Mouse (Mus musculus): ENCODE data around the gene Morn1.

Gene Morn1

DNA sequence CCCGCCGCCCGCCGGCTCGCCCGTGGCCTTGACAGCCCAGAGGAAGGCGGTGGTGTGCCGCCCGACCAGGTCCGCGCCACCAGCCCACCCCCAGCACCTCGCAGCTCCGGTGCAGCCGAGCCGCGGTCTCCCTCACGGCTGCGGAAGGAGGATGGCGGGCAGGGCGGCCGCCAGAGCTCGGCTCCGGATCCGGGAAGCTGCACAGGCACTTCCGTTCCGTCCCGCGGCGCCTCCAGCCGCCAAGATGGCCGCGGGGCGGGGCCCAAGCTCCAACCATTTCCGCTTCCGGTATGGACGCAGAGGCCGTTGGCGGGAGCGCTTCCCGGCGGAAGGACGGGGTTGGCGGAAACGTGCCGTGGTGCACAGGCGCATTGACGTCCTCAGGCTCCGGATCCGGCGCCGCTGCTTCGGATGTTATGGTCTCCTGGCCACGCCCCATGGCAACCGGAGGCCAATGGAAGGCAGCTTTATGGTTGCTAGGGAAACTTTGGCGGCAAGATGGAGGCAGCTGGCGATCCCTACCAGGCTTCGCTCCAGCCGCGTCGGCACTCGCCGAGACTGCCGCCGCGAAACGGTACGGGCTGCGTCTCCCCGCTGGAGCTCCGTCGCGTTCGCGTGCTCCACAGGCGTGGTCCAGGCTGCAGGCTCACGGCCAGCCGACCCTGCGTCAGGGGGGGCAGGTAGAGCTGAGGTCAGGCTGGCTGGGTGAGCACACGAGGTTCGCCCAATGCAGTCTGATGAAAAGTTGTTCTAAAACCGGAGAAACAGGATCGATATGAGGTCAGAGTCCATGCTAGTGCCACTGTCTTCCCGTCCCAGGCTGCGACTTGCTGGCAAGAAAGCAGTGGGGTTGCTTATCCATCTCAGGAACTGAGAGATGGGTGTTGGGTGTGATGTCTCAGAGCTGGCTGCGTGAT lies at the start of gene Morn1, which contains the start of gene Rer1:
Gene Morn1, plus strand, starts transcription at position 470 of the 917 bp plus-strand sequence.
Gene Rer1, minus strand, starts transcription at position 275 of the 917 bp plus-strand sequence.
- DNase-seq (ENCODE audit: extremely low spot score) = peak; percentile 100

DNA sequence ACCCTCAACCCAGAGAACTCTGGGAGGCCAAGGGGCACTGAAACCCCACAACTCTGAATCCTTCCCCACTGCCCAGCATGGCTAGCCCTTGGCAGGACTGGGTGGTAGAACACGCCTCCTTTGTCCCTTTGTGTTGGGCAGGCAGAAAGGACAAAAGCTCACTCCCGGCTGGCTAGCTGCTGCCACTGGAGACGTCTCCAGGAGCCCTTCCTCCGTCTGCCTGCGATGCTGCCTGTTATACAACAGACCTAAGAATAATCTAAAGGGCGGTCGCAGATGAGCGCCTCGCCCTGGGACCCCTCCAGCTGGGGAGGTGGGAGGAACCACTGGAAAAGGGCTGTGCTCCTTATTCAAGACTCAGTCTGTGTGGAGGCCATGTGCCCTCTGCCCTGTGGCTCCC lies 46.2 kb upstream of the Morn1 start:
- no peak for DNase-seq (ENCODE audit: extremely low spot score)

DNA sequence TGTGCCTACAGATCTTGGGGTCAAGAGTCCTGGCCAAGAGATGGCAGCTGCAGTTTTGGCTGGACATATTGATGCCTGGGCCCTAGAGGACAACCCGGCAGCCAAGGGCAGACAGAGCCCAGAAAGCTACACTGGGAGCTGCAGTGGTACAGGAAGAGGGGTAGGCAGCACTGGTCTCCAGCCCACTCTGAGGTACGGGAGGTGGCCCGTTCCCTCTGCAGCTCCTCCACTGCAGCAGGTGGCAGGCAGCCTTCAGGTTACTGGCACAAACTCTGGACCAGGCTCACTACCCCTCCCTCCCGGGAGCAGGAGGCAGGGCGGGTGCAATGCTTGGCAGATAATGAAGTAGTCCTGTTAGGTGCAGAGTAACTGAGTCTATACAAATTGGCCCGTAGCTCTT lies 45.7 kb upstream of the Morn1 start:
- DNase-seq (ENCODE audit: extremely low spot score) = no peak

DNA sequence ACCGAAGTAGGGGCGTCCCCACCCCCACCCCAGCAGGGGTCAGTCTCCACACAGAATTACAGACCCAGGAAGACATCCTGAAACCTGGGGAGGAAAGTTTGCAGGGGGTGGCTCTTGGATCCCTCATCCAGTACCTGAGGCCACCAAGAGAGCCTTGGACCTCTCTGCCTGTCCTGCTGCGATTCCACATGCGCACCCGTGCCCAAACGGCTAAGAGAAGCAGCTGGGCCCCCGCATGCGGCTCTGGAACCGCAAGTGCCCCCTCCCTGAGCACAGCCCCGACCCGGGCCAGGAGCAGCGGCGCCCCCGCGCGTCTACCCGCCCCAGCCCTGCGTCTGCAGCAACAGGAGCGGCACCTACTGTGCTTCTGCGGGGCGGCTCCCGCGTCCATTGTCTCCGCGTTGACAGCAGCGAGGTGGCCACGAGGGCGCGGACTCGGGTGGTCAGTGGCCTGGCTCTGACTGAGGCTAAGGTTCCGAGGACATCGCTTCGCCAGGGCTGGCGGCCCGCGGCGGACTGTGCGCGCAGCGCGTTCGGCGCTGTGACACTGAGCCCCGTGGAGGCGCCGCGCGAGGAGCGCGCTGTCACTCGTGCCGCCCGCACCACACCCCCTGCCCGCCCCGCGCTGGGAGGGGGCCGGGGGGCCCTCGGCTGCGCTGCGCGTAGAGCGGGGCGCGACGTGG lies 43.6 kb upstream of the Morn1 start:
- no peak for DNase-seq (ENCODE audit: extremely low spot score)

DNA sequence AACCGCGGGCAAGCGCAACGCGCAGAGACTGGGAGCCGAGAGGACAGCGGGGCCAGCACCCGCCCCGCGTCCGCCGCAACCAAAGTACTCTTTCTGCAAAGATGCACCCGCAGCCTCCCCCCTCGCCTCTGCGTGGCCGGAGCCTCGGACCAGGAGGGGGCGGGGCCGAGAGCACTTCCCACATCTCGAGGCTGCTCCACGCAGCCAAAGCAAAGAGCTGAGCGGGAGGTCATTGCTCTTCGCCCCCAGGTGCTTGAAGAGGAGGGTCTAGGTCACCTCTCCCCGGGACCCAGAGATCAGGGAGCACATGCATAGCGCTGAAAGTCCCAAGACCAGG lies 43.1 kb upstream of the Morn1 start:
- DNase-seq (ENCODE audit: extremely low spot score) = no peak

DNA sequence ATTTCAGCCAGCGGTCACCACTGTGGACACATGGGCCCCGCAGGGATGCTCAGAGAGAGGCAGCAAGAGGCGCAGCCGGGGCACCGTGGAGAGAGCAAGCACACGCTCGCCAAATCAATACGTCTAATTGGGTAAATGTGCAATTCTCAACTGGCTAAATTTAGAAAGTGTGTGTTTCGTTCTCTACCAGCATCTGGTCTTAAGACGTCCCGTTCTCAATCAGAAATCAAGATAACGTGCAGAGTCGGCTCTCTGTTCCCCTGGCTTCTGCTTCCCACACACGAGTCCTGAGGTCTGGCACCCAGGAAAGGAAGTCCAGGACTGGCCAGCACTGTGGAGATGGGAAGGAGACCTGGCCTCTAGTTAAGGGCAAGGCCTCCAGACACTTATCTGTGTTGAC lies 39.7 kb upstream of the Morn1 start:
- DNase-seq (ENCODE audit: extremely low spot score) = no peak

DNA sequence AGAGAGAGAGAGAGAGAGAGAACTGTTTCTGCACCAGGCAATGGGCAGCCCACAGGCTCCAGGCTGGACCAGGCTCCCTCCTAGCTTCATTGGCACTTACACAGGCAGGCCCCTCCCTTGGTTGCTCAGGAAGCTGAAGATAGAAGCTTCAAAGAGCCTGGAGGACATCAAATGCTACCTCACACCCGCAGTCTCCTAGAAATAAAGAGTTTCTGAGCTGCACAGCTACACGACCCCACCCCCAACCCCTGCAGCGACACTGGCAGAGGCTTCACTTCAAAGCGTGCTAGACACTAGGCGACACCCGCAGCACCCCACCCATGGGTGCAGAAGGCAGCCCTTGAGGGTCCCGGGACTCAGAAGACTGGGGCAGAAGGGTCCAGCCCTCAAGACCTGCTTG lies 36.3 kb upstream of the Morn1 start:
- no peak for DNase-seq (ENCODE audit: extremely low spot score)

DNA sequence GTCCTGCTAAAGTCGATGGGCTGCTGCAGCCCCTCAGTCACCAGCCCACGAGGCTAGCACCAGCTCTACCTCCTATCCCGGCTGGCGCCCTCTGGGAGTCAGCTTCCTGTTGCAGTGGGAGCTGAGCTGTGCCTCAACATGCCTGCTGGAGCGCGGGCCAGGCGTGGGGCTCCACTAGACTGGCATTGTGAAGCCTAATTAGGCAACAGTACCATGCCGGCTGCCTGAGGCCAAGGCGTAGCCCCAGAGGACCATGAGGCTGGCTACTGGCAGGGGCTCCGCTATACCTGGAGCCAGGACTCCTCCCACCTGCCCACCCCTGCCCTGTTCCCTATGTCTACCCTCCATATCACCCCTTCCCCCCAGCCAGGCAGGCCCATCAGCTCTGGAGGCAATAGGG lies 29.7 kb upstream of the Morn1 start, which contains the start of gene Plch2:
Gene Plch2, minus strand, starts transcription at position 61 of the 400 bp plus-strand sequence.
- DNase-seq (ENCODE audit: extremely low spot score) = no peak

DNA sequence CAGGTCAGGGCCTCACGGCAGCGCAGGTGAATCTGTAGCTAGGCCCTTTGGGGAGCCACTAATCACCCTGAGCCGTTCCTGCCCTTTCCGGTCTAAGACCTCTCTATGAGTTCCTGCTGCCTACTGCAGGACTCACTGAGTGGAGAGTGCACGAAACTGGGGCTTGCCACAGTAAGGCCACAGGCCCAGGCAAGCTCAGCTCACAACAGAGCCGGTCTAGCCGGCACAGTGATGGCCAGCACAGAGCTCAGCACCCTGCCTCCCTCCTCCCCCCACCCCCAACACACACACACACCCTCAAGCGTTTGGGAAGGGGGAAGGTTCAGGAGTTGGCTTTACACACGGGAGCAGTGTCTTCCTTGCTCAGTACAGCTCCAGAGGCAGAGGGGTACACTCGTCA lies 28.1 kb upstream of the Morn1 start:
- DNase-seq (ENCODE audit: extremely low spot score) = no peak

DNA sequence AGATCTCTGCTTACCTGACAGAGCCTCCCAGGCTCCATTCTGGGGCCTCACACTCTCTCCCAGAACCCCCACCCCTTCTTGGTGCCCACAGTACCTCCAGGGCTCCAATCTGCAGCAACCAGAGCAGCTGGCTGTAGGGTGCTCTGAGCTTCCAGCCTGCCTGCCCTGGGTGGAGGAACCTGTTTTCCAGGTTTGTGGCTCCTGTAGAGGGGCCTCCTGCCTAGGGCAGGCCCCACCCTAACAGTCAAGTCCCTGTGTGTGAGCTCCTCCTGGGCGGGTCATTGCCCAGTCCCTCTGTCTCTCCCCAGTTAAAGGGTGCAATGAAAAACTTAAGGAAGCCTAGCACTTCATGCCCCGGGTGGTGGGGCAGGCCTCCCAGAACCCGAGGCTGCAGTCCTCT lies 22.5 kb upstream of the Morn1 start:
- DNase-seq (ENCODE audit: extremely low spot score) = no peak

DNA sequence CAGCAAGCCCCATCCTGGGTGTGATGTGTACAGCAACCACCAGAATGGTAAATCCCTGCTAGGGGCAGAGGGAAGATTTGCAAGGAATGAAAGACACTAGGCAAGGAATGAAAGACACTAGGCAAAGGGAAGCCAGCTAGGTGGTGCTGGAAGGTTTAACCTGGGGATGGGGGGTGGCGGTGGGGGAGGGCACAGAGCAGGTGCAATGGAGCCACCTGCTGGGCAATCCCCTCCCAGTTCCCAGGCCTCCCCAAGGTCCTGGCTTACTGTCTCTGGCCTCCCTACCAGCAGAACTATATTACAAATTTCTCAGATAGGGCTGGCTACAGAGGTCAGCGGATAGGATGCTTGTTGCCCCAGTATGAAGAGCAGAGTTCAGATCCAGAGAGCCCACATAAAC lies 21.9 kb upstream of the Morn1 start:
- no peak for DNase-seq (ENCODE audit: extremely low spot score)

DNA sequence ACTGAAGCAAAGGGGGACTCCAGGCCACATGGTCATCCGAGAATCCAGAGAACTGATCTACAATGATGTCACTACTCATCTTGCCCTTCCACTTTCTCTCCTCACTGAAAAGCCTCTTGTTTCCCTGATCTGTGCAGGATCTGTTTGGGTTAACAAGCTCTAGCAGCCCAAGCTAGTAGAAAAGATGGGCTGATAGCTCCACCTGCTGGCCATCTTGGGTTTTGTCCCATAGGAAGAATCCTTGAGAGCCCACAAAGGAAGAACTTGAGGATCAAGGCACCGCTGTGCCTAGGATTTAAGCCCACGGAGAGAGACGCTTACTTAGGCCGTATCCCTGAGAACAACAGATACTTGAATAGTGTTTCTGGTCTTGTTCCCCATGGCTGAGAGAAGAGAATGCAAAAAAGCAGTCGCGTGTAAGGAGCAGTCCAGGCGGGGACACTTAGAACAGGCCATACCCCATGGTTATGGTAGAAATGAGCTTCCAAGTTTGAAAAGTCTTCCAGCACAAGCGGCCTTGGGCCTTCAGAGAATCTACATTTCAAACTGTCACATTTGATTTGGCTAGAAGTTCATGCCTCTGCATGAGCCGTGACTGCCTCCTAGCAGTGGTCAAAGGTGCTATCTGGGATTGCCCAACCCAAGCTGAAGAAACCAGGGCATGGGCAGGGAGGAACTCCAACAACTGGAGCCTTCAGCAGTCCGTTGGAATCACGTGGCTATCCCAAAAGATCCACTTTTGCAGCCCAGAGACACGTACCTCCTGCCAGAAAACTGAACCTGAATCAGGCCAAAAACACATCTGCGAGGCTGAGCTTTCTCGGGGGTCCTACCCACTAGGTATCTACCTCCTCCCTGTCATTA lies 20.2 kb upstream of the Morn1 start:
- DNase-seq (ENCODE audit: extremely low spot score) = peak; percentile 92

DNA sequence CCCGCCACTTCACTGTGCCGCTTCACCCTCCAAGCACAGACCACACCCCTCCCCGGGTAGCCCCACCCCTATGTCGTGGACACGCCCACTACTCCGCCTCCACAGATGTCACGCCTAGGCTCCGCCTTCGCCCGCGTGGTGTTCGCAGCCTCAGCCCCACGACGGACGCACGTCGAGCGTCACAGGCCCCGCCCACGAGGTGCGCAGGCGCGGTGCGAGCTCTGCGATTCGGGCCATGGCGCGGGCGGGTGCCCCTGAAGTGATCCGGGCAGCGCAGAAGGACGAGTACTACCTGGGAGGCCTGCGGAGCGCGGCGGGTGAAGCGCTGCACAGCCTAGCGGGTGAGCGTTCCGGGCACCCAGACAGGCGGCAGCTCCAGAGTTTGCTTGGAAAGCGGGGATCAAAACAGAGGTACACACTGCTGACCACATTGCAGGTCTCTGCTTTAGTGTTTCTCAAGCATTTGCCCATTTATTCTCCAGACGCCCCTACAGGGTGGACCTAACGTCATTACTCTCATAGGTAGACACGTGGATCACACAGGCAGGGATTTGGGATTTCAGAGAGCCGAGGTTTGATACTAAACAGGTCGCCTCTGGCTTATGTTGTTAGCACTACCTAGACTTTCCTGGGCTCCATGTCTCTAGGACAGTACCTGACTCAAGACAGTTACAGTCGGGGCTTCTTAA lies 19.4 kb upstream of the Morn1 start, which contains the start of gene Pex10:
Gene Pex10, plus strand, starts transcription at position 183 of the 689 bp plus-strand sequence.
- peak; percentile 100 for DNase-seq (ENCODE audit: extremely low spot score)

DNA sequence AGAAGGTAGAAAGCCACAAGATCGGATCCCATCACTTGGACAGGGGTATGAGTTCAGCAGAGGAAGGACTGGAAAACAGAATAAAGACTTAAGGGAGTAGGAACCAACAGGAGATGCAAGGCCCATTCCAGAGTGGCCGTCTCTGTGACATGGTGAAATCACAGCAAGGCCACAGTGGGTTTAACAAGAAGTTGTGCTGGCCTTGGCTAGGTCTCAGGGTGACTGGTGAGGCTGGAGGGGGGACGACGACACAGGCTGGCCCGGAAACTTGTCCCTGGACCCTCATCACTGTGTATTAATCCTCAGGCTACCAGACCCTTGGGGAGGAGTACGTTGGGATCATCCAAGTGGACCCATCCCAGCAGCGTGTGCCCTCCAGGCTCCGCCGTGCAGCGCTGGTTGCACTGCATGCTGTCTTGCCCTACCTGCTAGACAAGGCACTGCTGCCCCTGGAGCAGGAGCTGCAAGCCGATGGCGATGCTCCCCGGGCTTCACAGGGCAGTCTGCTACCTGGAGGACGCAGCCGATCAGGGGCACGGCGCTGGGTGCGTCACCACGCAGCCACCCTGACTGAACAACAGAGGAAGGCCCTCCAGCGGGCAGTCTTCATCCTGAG lies 17.9 kb upstream of the Morn1 start:
- no peak for DNase-seq (ENCODE audit: extremely low spot score)

DNA sequence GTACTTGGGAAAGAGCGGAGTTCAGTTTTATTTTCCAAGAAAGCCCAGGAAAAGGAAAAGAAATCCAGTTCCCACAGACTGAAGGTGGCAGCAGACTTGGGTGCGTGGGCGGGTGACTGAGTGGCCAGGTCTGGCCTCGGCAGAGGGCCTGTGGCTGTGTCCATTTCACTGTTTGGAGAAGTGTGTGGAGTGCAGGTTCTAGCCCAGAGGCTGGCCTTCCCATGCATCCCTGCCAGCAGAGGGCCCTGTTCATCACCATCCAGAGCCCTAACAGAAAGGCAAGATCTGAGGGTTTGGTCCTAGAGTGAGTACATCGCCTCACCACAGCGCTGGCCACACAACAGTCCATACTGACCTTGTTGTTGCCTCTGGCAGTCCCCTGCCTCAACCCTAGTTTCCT lies 17.2 kb upstream of the Morn1 start:
- no peak for DNase-seq (ENCODE audit: extremely low spot score)

DNA sequence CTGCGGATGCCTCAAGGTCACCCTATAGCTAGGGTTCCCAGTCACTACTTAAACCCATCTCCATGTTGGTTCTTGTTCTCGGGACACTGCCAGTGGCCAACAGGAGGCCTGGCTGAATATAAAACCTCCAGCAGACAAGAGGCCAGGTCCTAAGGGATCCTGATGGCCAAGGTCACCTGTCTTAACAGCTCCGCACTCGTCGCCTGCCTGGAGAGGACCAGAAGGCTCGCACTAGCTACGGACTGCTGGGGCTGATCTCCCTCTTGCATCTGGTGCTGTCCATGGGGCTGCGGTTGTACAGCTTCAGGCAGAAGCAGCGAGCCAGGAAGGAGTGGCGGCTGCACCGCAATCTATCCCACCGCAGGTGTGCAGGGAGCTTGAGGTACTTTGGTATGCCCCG lies 16.2 kb upstream of the Morn1 start:
- no peak for DNase-seq (ENCODE audit: extremely low spot score)

DNA sequence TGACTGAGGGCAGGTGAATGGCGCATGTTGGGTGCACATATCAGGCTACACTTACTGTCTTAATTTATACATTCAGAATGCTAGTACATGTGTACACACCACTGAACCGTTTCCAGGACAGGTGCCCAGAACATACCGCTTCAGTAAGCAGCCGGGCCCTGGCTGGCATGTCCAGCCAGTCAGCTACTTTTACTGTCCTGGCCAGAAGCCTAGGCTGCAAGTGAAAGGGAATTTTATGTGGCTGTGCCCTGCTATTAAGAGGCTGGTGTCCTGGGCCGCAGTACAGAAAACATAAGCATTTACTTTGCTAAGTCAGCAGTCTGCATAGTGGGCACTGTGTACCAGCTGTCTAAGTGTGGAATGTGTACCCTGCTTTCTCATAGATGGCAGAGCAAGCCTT lies 15.5 kb upstream of the Morn1 start:
- DNase-seq (ENCODE audit: extremely low spot score) = no peak

DNA sequence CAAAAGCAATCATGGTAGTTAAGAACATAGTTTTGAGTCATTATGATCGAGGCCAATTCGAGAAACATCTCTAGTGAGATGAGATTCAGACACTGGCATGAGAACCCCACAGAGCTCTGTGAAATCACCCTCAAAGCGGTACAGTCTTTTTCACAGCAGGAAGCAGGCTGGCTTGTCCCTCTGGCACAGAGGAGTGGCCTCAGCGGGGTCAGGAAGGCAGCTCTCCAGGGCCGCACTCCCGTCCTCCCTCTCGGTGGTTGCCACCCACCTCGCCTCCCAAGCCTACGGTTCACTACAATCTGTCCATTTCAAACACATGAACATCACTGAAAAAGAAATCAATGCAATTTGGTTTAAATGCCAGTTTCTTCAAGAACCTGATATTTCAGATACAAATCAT lies 12.0 kb upstream of the Morn1 start:
- DNase-seq (ENCODE audit: extremely low spot score) = no peak

DNA sequence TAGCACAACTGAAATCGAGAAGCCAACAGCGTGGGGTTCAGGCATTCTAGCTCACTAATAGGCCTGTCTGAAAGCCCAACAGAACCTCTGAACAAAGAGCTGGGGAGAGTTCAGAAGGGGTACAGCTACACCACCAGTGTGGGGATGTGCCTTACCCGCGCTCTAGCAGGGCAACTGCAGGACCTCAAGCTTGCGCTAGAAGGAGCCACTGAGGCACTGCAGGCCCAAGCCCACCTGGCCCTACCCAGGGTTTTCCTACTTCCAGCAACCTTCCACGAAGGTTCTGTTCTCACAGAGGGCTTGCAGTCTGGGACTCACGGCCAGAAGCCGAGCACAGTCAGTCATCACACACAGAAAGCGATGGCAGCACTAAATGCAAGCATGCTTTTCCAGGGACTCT lies 11.2 kb upstream of the Morn1 start:
- DNase-seq (ENCODE audit: extremely low spot score) = no peak

DNA sequence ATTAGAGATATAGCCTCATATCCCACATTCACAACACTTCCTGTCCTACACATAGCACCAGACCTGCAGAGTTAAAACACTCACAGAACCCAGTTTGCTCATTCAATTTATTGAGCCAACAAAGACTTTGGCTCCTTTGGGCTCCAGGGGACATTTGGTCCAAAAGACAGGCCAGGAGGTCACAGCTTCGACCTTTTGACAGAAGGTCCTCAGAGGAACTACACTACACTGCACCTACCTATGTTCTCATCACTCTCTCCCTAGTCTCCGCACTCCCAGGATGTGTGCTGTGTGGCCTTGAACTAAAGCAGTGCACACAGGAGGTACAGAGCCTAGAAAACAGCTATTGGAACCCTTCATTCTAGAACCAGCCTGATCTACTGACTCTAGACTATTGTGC lies 10.6 kb upstream of the Morn1 start:
- DNase-seq (ENCODE audit: extremely low spot score) = no peak

DNA sequence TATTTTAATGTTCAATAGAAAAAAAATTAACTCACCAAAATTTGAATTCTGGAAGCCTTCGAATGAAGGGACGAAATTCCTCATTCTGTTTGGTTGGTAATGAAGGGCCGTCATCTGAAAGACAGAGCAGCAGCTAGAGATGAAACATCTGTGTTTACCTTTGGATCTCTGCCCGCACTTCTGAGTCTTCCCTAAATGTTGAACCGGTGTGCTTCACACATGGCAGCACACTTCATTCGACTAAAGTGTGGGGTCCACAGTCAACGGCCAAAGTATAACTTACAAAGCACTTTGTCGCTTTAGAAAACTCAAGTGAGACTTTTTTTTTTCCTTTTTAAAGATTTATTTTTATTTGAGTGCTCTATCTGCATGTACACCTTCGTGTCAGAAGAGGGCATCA lies 9.7 kb upstream of the Morn1 start:
- no peak for DNase-seq (ENCODE audit: extremely low spot score)

All from embryo, embryonic 9.5 days (tissue).